Mouse (Mus musculus): ENCODE measurements around the gene Ccdc43. TPM values are rescaled to one million over a fixed set of nuclear protein-coding genes. Genes with fewer than 3 reads are reported as not detected.

The Ccdc43 gene
- polyA plus RNA-seq, 1 experiment from 2014 or later: 47.9 TPM

Small RNA genes lying within 50 kb of the gene (microRNA-seq; reads per million reads assigned to microRNA genes)
- not detected for gene Gm22920 (ENCODE audit: borderline number of aligned reads)

Other genes with a start within 250 kb of the Ccdc43 start
- gene Itga2b, start 227.7 kb downstream of the Ccdc43 start, polyA plus RNA-seq (2014; fragmentation: Nextera tagmentation; extraction: Ambion mirVana): 6.0 and 6.6 TPM in 2 replicates
- 36.1 and 41.2 TPM in 2 replicates for gene Gpatch8, start 141.4 kb downstream of the Ccdc43 start, polyA plus RNA-seq (2014; fragmentation: Nextera tagmentation; extraction: Ambion mirVana)
- 9.5 and 15.7 TPM in 2 replicates for gene Gm11627, start 118.3 kb downstream of the Ccdc43 start, polyA plus RNA-seq (2014; fragmentation: Nextera tagmentation; extraction: Ambion mirVana)
- gene Fzd2, start 93.4 kb downstream of the Ccdc43 start, polyA plus RNA-seq (2014; fragmentation: Nextera tagmentation; extraction: Ambion mirVana): 41.7 and 48.9 TPM in 2 replicates
- 0.95 and 1.3 TPM in 2 replicates for gene Meioc, start 34.1 kb downstream of the Ccdc43 start, polyA plus RNA-seq (2014; fragmentation: Nextera tagmentation; extraction: Ambion mirVana)
- gene Adam11, start 63.7 kb upstream of the Ccdc43 start, polyA plus RNA-seq (2014; fragmentation: Nextera tagmentation; extraction: Ambion mirVana): 8.1 and 9.3 TPM in 2 replicates
- gene Gjc1, start 121.9 kb upstream of the Ccdc43 start, polyA plus RNA-seq (2014; fragmentation: Nextera tagmentation; extraction: Ambion mirVana): 46.0 and 49.6 TPM in 2 replicates
- 0.79 and 1.3 TPM in 2 replicates for gene Higd1b, start 138.1 kb upstream of the Ccdc43 start, polyA plus RNA-seq (2014; fragmentation: Nextera tagmentation; extraction: Ambion mirVana)
- gene Eftud2, start 183.2 kb upstream of the Ccdc43 start, polyA plus RNA-seq (2014; fragmentation: Nextera tagmentation; extraction: Ambion mirVana): 130 and 154 TPM in 2 replicates
- gene Ccdc103, start 183.4 kb upstream of the Ccdc43 start, polyA plus RNA-seq (2014; fragmentation: Nextera tagmentation; extraction: Ambion mirVana): 1.0 and 2.3 TPM in 2 replicates
- not detected in 2 replicates for gene Fam187a, start 187.4 kb upstream of the Ccdc43 start, polyA plus RNA-seq (2014; fragmentation: Nextera tagmentation; extraction: Ambion mirVana)
- gene Gfap, start 203.1 kb upstream of the Ccdc43 start, polyA plus RNA-seq (2014; fragmentation: Nextera tagmentation; extraction: Ambion mirVana): 0.31 and 0.45 TPM in 2 replicates
- 6.6 and 7.0 TPM in 2 replicates for gene Kif18b, start 227.3 kb upstream of the Ccdc43 start, polyA plus RNA-seq (2014; fragmentation: Nextera tagmentation; extraction: Ambion mirVana)
- 1.8 and 2.7 TPM in 2 replicates for gene C1ql1, start 248.9 kb upstream of the Ccdc43 start, polyA plus RNA-seq (2014; fragmentation: Nextera tagmentation; extraction: Ambion mirVana)

All from embryonic facial prominence, embryonic 14.5 days (tissue).